Mouse (Mus musculus) megakaryocyte, adult 5-6 weeks (primary cell): ENCODE results near the gene Adgra3. TPM values are rescaled to one million over a fixed set of nuclear protein-coding genes. Genes with fewer than 3 reads are reported as not detected.

Source experiments
- ATAC-seq: 2 replicates; pipeline ENCODE4 v1.8.0; 2016; ENCODE audit warnings: mild to moderate bottlenecking, inconsistent platforms; ENCODE audit not compliant: poor library complexity, severe bottlenecking
- total RNA-seq, 2 experiments: library from RNA; stranded (forward) in 1 of 2; stranded (reverse) in 1 of 2; fragments of 153-499, 151-499 nt in 1 of 2; fragments of 221-1000, 200-1000 nt in 1 of 2; gene quantifications; 2 replicates each; pipeline versions ENCODE4 v1.2.3 to v1.2.4; 2015 to 2017

Adgra3 gene
- total RNA-seq, 2 experiments from 2014 or later: 0.22 TPM

- ATAC-seq: no peak
Observed at GRCm38 (mm10) chr5:50032332-50032731, 26.5 kb downstream of the Adgra3 start.

DNA sequence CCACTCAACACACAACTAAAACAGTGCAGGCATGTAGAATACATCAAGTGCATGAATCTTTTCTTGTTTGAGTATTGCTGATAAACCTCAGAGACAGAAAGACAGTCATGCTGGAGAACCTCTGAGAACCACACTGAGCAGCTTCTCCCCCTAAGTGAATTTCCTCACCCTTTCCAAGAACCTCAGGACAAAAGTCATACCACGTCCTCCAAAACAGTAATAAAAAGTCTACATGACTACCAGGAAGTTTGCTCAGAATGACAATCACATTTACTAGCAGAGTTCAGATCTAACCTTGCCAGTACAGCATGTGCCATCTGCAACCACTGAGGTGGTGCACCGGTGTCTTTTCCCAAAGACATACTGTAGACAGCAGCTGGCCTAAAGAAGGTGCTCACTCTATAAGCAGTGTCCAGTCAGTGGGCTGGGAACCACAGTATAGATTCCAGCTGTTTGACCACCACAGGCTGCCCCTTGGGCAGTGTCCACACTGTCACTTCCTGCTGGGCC, 27.0 kb downstream of the Adgra3 start:
- ATAC-seq: no peak

DNA sequence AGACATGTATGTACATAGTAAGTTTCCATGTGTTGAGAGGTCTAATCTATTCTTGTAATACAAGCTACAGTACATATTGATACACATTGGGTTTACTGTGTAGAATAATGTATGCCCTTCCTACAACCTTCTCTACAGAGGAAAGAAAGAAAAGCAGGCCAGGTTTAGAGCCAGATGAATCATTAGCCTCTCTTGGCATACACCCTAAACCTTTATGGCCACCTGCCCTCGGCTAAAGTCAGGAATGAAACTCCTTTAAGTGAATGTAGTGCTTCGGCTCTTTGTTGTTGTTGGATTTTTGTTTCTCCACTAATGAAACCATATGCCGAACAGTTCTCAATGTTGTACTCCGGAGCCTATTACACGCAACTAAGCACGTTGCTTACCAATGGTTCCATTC, 27.5 kb downstream of the Adgra3 start:
- no peak for ATAC-seq

DNA sequence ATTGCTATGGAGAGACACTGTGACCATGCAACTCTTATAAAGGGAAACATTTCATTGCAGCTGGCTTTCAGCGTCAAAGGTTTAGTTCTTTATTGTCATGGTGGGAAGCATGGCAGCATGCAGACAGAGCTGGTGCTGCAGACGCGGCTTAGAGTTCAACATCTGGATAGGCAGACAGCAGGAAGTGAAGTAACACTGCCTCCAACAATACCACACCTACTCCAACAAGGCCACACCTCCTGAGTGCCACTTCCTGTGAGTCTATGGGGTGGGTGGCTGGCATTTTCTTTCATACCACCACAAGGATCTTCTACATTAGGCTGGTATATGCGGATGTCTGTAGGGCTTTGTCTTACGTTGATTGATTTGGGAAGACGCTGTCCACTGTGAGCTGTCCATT, 29.1 kb downstream of the Adgra3 start:
- ATAC-seq: peak; percentile 39; the same call in 1 of the 2 replicates

GRCm38 (mm10) chr5:50027561-50027960, 31.2 kb downstream of the Adgra3 start:
- ATAC-seq: no peak

- ATAC-seq: no peak
Observed at GRCm38 (mm10) chr5:50027001-50027400, 31.8 kb downstream of the Adgra3 start.

DNA sequence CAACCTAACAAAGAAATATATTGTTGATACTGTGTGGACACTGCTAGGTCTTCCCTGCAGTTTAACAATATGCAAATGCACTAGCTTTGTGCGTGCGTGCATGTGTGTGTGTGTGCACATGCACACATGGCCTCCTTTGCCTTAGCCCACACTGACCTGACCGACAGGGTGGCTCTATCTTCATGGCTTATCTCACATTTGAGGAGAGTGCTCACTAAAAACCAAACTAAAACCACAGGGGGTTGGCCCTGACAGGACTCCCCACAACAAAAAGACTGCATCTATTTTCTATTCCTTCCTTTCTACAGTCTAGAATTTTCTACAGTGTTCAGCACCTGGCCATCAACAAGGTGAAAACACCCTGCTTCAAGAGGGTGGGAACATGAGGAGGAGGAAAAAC, 32.7 kb downstream of the Adgra3 start:
- peak; percentile 43; the same call in 1 of the 2 replicates for ATAC-seq

- no peak for ATAC-seq
Observed at GRCm38 (mm10) chr5:50024097-50024496, 34.7 kb downstream of the Adgra3 start.

DNA sequence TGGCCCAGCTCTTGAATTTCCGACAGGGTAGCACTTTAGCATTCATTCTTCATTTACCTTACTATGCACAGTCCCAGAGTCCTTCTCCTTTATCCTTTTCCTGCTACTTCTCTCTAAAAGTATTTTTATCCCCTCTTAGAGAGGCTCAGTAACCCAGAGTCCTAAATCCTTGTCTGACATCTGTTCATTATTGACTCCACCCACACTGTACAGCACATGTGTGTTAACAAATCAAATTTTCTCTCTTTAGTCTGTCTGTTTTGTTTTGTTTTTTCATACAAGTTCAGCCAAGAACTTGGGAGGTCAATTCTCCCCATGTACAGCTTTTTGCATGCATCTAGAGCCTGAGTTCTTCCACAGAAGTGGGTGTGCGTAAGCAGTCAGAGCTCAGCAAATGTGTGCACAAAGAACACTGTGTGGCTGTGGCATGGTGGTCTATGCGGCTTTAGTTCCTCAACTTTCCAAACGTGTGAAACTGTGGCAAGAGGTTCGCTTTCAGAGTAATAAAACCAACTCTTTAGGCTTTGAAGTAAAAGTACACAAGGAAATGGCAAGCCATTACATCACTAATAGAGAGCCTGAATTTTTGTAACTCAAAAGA, 42.7 kb downstream of the Adgra3 start:
- no peak for ATAC-seq

DNA sequence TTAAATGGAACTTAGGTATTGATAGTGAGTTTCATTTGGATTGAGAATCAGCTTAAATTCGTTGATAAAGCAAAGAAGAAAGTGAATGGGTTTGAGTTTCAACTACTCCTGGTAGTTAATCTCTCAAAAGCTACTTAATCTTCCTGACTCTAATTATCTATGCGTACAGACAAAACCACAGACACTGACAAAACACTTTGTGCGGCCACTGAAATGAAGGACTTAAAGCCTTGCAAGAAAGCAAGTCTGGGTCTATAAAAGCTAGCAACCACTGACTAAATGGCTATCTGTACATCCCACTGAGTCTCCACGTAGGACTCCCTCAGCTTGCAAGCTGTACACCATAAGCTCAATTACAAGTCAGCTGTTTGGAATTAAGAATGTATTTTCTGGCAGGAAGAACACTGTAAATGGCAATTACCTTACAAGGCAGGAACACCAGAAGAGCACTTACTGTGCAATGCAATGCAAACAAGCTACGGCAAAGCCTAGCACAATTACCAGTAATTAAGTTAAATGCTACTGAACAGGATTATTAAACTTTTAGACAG, 43.6 kb downstream of the Adgra3 start:
- ATAC-seq: no peak

- ATAC-seq: no peak
Observed at GRCm38 (mm10) chr5:50014658-50015057, 44.1 kb downstream of the Adgra3 start.

DNA sequence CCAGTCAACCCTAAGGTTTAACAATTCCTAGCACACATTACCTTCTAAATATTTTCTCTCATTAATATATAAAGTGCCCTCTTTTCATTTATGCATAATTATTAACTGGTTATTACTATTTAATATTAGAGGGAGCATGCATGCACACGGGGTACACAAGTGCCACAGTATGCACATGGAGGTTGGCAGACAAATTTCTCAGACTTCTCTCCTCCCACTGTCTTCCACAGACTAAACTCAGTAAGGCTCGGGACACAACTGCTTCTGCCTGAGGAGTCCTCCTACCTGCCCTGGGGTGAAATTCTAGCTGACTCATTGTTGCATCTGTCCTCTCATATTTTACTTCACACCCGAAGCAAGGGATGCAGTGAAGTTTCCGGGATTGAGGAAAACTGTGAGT, 44.8 kb downstream of the Adgra3 start:
- ATAC-seq: no peak

DNA sequence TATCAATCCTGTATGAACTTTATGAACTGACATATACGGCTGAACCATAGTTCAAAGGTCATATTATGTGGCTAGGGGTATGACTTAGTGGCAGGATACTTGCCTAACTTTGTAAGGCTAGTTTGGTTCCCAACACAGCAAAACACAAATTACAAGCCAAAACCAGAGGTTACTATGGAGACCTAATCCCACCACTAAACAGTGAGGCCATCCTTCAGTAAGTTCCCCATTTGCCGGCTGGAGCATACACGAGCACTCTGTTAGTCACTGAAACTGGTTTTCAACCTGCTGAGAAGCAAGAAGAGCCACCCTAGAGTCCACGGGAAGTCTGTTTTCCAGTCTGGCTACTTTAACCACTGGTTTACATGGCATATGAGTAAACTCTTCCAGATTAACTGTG, 50.0 kb downstream of the Adgra3 start:
- ATAC-seq: no peak

GRCm38 (mm10) chr5:50006915-50007658, 51.7 kb downstream of the Adgra3 start:
- no peak for ATAC-seq

DNA sequence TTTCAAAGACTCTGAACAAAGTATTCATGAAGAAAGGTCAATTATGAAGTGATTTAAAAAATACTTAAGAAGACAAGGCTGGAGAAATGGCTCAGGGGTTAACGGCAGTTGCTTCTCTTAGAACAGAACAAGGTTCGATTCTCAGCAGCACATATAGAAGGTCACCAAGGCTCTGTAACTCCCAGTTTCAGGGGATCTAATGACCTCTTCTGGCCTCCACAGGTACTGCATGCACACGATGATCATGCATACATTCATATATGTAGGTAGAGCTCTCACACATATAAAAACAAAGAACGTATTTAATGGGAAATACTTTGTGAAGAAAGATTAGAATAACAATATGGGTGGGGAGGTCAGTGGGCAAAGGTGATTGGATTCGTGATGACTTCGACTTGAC, 56.5 kb downstream of the Adgra3 start:
- no peak for ATAC-seq

- ATAC-seq: no peak
Observed at GRCm38 (mm10) chr5:49999764-50000163, 59.0 kb downstream of the Adgra3 start.

GRCm38 (mm10) chr5:49997019-49997418, 61.8 kb downstream of the Adgra3 start:
- ATAC-seq: no peak

GRCm38 (mm10) chr5:49996457-49996856, 62.3 kb downstream of the Adgra3 start:
- no peak for ATAC-seq

- no peak for ATAC-seq
Observed at GRCm38 (mm10) chr5:49990737-49991323, 68.0 kb downstream of the Adgra3 start.

DNA sequence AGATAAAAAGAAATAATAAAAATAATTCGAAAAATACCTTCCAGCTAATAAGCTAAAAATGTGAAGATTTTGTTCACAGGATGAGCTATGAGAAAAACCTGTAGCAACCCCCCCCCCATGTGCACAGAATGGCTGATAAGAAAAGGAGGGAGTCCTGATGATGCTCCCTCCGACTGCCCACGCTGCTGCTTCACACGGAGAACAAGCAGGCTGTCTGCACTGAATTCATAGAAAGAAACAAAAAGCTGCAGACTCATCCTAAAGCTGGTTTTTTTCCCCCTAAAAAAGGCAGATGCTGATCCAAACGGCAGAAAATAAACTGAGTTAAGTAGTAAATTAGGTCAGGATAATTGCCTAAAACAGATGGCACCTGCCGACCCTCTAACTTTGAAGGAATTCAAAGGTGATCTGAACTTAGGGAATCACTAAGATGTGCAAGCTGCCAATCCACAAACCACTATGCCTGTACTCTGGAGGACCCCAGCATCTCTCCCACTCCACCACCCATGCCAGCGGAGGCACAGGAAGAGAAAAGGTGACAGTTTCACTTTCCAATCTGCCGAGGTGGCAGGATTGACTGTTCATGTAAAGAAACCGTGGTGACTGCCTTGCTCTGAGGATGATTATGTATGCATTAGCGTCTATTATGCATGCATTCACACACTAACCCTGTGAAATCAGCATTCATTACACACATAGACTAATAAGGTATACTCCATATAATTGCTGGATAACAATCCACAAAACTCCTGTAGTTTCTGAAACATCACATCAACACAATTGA, 70.6 kb downstream of the Adgra3 start:
- ATAC-seq: no peak

GRCm38 (mm10) chr5:49980727-49981126, 78.1 kb downstream of the Adgra3 start:
- no peak for ATAC-seq
